Mouse (Mus musculus) embryonic facial prominence, embryonic 14.5 days (tissue): ENCODE results near the gene Hmgb1. TPM values are rescaled to one million over a fixed set of nuclear protein-coding genes. Genes with fewer than 3 reads are reported as not detected.

Experiments used
- ATAC-seq: fragments of 200-750 bp; cut with Nextera tagmentation; 2 replicates; pipeline ENCODE4 v1.8.0; 2017; ENCODE audit warnings: low read depth, moderate number of reproducible peaks, moderate TSS enrichment
- DNase-seq: peaks from one replicate; pipeline ENCODE4 v3.0.0-alpha.2; 2015; ENCODE audit warnings: low spot score
- H3K27ac ChIP-seq: fragments of 300-500 bp; sonication (generic); replicated peaks from 2 replicates; pipeline ENCODE4 v1.5.1; 2014; ENCODE audit warnings: low read depth, mild to moderate bottlenecking, low read length, moderate library complexity
- H3K27me3 ChIP-seq: fragments of 300-500 bp; sonication (generic); replicated peaks from 2 replicates; pipeline ENCODE4 v1.6.1; 2014; ENCODE audit warnings: low read length; ENCODE audit not compliant: control insufficient read depth, insufficient read depth
- H3K36me3 ChIP-seq: fragments of 300-500 bp; sonication (generic); 2 replicates; pipeline ENCODE4 v1.6.1; 2014; ENCODE audit warnings: low read length, mixed read lengths; ENCODE audit not compliant: control insufficient read depth, insufficient read depth
- H3K4me1 ChIP-seq: fragments of 300-500 bp; sonication (generic); 2 replicates; pipeline ENCODE4 v1.6.1; 2014; ENCODE audit warnings: antibody characterized with exemption, low read length; ENCODE audit not compliant: control insufficient read depth, insufficient read depth
- H3K4me2 ChIP-seq: fragments of 300-500 bp; sonication (generic); 2 replicates; pipeline ENCODE4 v1.6.1; 2014; ENCODE audit warnings: low read depth, mild to moderate bottlenecking, low read length, moderate library complexity, mixed read lengths
- H3K4me3 ChIP-seq: fragments of 300-500 bp; sonication (generic); 2 replicates; pipeline ENCODE4 v1.5.1; 2014; ENCODE audit warnings: low read depth, mild to moderate bottlenecking, low read length
- H3K9ac ChIP-seq: fragments of 300-500 bp; sonication (generic); 2 replicates; pipeline ENCODE4 v1.6.1; 2014; ENCODE audit warnings: low read depth, mild to moderate bottlenecking, low read length, moderate library complexity, mixed read lengths
- H3K9me3 ChIP-seq: fragments of 300-500 bp; sonication (generic); 2 replicates; pipeline ENCODE4 v1.6.1; 2016; ENCODE audit warnings: low read length; ENCODE audit not compliant: control insufficient read depth
- WGBS: fragments of 180-500 bp; shearing (Covaris S2); extraction: QIAGEN DNeasy Blood & Tissue Kit; methylation state at CpG from one replicate; pipeline ENCODE4 v1.1.7; 2014; 5-methylcytosine and 5-hydroxymethylcytosine counted together
- polyA plus RNA-seq: library from polyadenylated mRNA; unstranded; fragments of >200 nt; fragmentation: Nextera tagmentation; extraction: Ambion mirVana; gene quantifications from 2 replicates; pipeline ENCODE4 v1.2.1, GENCODE M21; 2014

Hmgb1 gene
- polyA plus RNA-seq, 1 experiment from 2014 or later, result 1,171 TPM

- Histone ChIP-seq H3K27me3 (no peaks in the 10 kb centered on the region), H3K9ac (no peak overlapping the region), H3K9me3 (peaks cover 3% of the 10 kb centered on the region; the same call in 1 of the 2 replicates), H3K4me3 (no peak overlapping the region), H3K4me1 (no peaks in the 10 kb centered on the region), H3K36me3 (no peaks in the 10 kb centered on the region), H3K4me2 (no peak overlapping the region), H3K27ac (no peak overlapping the region)
- ATAC-seq (no peak), DNase-seq (no peak)
- WGBS, result 69% methylated on average over 3 of the region's 3 CpGs
Measured at GRCm38 (mm10) chr5:149100091-149100490, 84.2 kb downstream of the Hmgb1 start.

GRCm38 (mm10) chr5:149099009-149099408 is 85.3 kb downstream of the Hmgb1 start:
- H3K4me3 ChIP-seq, result no peak overlapping the region
- H3K36me3 ChIP-seq, result no peaks in the 10 kb centered on the region
- H3K27ac ChIP-seq, result no peak overlapping the region
- H3K27me3 ChIP-seq, result no peaks in the 10 kb centered on the region
- ATAC-seq, result no peak
- no peaks in the 10 kb centered on the region for H3K4me1 ChIP-seq
- H3K9ac ChIP-seq, result no peak overlapping the region
- 81% methylated on average over 1 of the region's 1 CpGs for WGBS
- DNase-seq, result no peak
- H3K9me3 ChIP-seq, result peaks cover 3% of the 10 kb centered on the region; the same call in 1 of the 2 replicates
- no peak overlapping the region for H3K4me2 ChIP-seq

GRCm38 (mm10) chr5:149097841-149098240 is 86.4 kb downstream of the Hmgb1 start:
- H3K9ac ChIP-seq, result no peak overlapping the region
- WGBS, result 85% methylated on average over 5 of the region's 5 CpGs
- DNase-seq, result no peak
- H3K27me3 ChIP-seq, result no peaks in the 10 kb centered on the region
- H3K4me1 ChIP-seq, result no peaks in the 10 kb centered on the region
- H3K9me3 ChIP-seq, result peaks cover 3% of the 10 kb centered on the region; the same call in 1 of the 2 replicates
- no peak overlapping the region for H3K27ac ChIP-seq
- H3K36me3 ChIP-seq, result no peaks in the 10 kb centered on the region
- no peak overlapping the region for H3K4me3 ChIP-seq
- H3K4me2 ChIP-seq, result no peak overlapping the region
- ATAC-seq, result no peak

- no peak overlapping the region for H3K27ac ChIP-seq
- no peak for ATAC-seq
- no peaks in the 10 kb centered on the region for H3K27me3 ChIP-seq
- no peak for DNase-seq
- no peaks in the 10 kb centered on the region for H3K9me3 ChIP-seq
- WGBS, result 75% methylated on average over 11 of the region's 11 CpGs
- H3K9ac ChIP-seq, result no peak overlapping the region
- no peak overlapping the region for H3K4me2 ChIP-seq
- no peaks in the 10 kb centered on the region for H3K36me3 ChIP-seq
- H3K4me1 ChIP-seq, result no peaks in the 10 kb centered on the region
- H3K4me3 ChIP-seq, result no peak overlapping the region
Measured at GRCm38 (mm10) chr5:149096284-149096683, 88.0 kb downstream of the Hmgb1 start.

- DNase-seq, result no peak
- no peaks in the 10 kb centered on the region for H3K27me3 ChIP-seq
- WGBS, result 88% methylated on average over 5 of the region's 5 CpGs
- no peak for ATAC-seq
- H3K9ac ChIP-seq, result no peak overlapping the region
- no peaks in the 10 kb centered on the region for H3K4me1 ChIP-seq
- H3K4me2 ChIP-seq, result no peak overlapping the region
- H3K9me3 ChIP-seq, result no peaks in the 10 kb centered on the region
- H3K4me3 ChIP-seq, result no peak overlapping the region
- no peaks in the 10 kb centered on the region for H3K36me3 ChIP-seq
- no peak overlapping the region for H3K27ac ChIP-seq
Measured at GRCm38 (mm10) chr5:149092926-149093325, 91.4 kb downstream of the Hmgb1 start.

- H3K9me3 ChIP-seq, result no peaks in the 10 kb centered on the region
- 93% methylated on average over 4 of the region's 4 CpGs for WGBS
- no peaks in the 10 kb centered on the region for H3K4me1 ChIP-seq
- DNase-seq (no peak), ATAC-seq (no peak)
- H3K27me3 ChIP-seq, result no peaks in the 10 kb centered on the region
- no peak overlapping the region for H3K4me2 ChIP-seq
- H3K36me3 ChIP-seq, result no peaks in the 10 kb centered on the region
- no peak overlapping the region for H3K4me3 ChIP-seq
- no peak overlapping the region for H3K27ac ChIP-seq
- H3K9ac ChIP-seq, result no peak overlapping the region
Measured at GRCm38 (mm10) chr5:149092526-149092925, 91.8 kb downstream of the Hmgb1 start.

GRCm38 (mm10) chr5:149091256-149091655 is 93.0 kb downstream of the Hmgb1 start:
- 87% methylated on average over 14 of the region's 14 CpGs for WGBS
- Histone ChIP-seq H3K9me3 (no peaks in the 10 kb centered on the region), H3K27ac (no peak overlapping the region), H3K4me2 (no peak overlapping the region), H3K4me3 (no peak overlapping the region), H3K27me3 (no peaks in the 10 kb centered on the region), H3K36me3 (no peaks in the 10 kb centered on the region), H3K4me1 (no peaks in the 10 kb centered on the region), H3K9ac (no peak overlapping the region)
- DNase-seq, result no peak
- no peak for ATAC-seq

GRCm38 (mm10) chr5:149089860-149090259 is 94.4 kb downstream of the Hmgb1 start:
- Histone ChIP-seq H3K9ac (no peak overlapping the region), H3K27ac (no peak overlapping the region), H3K4me3 (no peak overlapping the region), H3K27me3 (no peaks in the 10 kb centered on the region), H3K4me1 (no peaks in the 10 kb centered on the region), H3K9me3 (no peaks in the 10 kb centered on the region), H3K4me2 (no peak overlapping the region), H3K36me3 (no peaks in the 10 kb centered on the region)
- ATAC-seq, result no peak
- WGBS, result 54% methylated on average over 2 of the region's 2 CpGs
- no peak for DNase-seq

GRCm38 (mm10) chr5:149089456-149089855 is 94.8 kb downstream of the Hmgb1 start:
- Histone ChIP-seq H3K4me2 (no peak overlapping the region), H3K9me3 (no peaks in the 10 kb centered on the region), H3K27me3 (no peaks in the 10 kb centered on the region), H3K4me1 (no peaks in the 10 kb centered on the region), H3K36me3 (no peaks in the 10 kb centered on the region), H3K27ac (no peak overlapping the region), H3K4me3 (no peak overlapping the region), H3K9ac (no peak overlapping the region)
- no peak for ATAC-seq
- 85% methylated on average over 5 of the region's 5 CpGs for WGBS
- DNase-seq, result no peak
